Mouse (Mus musculus): ENCODE data around the gene Capn11.

Gene Capn11

DNA sequence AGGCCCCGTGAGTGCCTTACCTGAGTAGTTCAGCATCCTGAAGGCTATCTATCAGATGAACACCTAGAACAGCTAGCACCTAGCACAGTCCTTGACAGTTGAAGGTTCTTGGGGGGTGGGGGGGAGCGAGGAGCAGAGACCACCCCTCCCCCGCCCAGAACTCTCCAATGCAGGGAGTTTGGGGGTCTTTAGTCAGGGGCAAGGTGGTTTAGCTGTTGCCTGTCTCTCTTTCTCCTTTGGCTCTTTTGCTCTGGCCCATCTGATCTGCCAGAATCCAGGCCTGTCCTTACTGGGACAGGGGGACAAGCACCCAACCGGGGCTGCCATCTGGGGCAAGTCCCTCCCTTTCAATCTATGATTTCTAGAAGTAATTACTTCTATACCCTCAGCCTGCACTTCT is at the start of gene Capn11:
TSS of gene Capn11 (minus strand) at position 101 of the 400 bp plus-strand sequence.
- DNase-seq: no peak

- no peak for DNase-seq
Observed at GRCm38 (mm10) chr17:45708179-45708578, 49.1 kb upstream of the Capn11 start.

DNA sequence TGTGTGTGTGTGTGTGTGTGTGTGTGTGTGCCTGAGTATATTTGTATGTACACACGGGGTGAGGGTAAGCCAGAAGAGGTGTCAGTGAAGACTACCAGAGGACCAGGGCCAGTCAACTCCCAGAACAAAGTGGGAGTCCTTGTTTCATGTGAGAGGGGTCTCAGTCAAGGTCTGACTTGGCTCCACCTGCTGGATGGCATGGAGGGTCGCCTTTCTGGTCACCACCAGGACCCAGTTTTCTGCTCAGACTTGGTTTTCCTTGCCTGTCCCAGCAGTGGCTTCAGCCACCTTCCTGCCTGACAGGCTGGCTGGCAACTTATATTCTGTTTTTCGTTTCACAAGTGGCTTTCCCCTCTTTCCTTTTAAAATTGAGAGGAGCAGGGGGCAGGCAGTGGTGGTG is 48.3 kb upstream of the Capn11 start:
- no peak for DNase-seq

DNA sequence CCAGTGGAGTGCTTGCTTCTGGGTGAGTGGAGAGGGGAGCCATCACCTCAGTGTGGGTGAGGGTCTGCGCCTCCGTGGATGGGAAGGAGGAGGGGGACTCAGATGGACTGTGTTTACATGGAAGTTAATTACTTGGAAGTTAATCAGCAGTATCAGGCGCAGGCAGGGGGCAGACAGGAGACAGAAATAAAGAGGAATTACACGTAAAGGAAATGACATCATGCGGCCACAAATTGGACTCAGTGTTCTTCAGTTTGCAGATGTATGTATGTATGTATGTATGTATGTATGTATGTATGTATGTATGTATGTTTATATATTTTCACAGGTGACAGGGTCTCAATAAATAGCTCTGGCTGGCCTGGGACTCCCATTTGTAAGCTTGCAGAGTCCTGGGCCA is 47.7 kb upstream of the Capn11 start:
- no peak for DNase-seq

DNA sequence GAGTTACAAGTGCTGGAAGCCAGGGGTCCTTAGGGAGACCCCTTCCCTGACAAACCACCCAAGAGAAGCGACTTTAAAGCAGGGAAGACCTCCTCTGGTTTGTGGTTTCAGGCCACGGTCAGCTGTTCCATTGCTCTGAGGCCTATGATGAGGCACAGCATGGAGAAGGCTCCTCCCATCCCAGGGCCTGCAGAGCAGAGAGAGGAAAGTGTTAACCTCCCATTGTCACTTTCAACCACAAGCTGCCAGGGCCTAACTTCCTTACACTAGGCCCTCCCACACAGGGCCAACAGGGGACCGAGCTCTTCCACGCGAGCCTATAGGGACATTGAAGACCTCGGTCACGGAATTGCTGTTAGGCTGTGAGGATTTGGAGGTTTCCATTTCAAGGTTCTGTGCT is 44.1 kb upstream of the Capn11 start:
- peak; percentile 50 for DNase-seq

- peak; percentile 89 for DNase-seq
Observed at GRCm38 (mm10) chr17:45702254-45702653, 43.1 kb upstream of the Capn11 start.

DNA sequence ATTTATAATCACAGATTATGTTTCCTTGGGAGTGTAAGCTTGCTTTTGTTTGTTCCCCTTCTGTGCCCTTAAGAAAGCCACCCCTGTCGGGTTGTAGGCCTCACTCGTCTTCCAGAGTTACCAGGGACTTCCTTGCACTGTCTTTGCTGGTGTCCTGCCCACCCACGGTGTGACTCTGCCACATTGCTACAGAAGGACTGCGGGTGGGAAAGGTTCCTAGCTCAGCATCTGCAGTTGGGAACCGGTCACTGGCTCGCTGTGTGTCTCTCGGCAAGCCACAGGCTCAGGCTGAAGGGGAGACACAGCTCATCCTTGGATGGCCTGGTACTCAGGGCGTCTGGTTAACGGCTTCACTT is 42.1 kb upstream of the Capn11 start:
- no peak for DNase-seq

DNA sequence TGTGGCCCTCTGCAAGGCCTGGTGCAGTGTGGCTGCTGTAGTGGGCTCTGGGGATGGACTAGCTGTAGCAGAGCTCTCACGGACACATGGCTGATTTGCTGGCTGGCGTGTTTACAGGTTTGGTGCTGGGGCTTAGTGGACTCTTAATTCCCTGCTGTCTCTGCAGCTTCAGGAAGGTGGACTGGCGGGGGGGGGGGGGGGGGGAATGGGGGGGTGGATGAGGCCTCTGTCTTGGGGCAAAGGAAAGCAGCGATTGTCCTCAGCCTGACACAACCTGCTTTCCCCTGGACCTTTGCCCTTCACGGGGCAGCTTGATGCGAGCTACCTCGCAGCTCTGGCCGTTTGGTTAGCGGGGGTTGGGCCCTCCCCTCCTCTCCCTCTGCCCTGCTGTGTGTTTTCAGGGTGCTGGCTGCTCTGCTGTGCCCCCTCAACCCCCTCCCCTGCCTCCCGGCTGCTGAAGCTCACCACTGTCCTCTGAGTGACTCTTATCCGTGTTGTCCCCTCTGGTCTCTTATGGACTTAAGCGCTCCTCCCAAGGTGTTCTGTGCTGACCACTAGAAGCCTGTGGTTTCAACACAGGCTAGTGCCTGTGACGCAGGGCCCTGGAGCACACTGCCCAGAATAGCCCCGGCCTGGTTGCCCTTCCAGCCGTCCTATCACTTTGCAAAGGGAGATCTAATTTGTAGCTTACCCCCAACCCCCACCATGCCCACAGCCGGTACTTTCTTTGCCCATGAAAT is 41.5 kb upstream of the Capn11 start:
- DNase-seq: peak; percentile 79

- DNase-seq: peak; percentile 45
Observed at GRCm38 (mm10) chr17:45699039-45699740, 40.1 kb upstream of the Capn11 start.

- DNase-seq: no peak
Observed at GRCm38 (mm10) chr17:45698368-45698767, 39.2 kb upstream of the Capn11 start.

DNA sequence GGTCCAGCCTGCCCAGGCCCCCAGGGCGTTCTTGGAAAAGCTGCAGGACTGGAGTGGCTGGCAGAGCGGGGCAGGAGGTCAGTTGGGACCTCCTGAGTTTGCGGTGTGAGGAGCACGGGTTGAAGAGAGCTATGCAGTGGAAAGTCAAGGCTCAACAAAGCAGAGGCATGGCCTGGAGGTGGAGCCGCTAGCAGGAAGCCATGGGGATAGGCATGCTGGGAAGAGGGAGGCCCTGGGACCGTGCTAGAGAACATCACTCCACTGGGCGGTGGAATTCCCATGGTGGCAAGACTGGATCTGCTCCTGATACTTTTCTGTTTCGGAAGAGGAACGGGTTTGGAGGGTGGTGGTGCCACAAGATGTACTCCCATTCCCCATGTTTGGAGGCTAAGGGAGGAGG is 37.9 kb upstream of the Capn11 start:
- no peak for DNase-seq

DNA sequence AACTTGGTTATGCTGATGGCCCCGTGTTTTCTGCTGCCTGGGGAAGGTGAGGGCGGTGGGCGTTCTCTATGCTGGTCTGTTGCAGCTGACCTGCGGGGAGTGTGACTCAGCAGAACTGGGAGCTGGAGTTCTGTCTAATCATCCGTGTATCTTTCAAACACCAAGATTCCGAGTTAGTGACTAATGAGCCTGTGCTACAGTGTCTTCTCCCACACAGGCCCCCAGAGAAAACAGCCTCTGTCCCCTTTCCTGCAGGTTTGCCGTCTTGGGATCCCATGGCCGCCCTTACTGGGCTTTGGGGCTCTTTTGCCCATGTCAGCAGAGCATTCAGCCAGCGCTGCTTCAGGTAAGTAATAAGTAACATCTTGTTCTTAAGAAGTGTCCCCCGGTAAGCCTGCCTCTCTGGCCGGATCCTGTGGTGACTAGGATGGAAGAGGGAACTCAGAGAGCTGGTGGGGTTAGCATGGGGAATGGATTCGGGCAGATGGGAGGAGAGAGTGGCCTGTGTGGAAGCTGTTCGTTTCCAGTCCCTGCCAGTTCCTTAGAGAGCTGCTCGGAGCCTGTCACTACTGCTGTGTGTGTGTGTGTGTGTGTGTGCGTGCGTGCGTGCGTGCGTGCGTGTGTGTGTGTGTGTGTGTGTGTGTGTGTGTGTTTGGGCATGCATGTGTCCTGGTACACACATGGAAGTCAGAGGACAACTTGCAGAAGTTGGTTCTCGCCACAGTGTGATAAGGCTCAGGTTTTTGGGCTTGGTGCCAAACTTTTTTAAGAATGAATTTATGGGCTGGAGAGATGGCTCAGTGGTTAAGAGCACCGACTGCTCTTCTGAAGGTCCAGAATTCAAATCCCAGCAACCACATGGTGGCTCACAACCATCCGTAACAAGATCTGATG is 36.3 kb upstream of the Capn11 start:
- no peak for DNase-seq

DNA sequence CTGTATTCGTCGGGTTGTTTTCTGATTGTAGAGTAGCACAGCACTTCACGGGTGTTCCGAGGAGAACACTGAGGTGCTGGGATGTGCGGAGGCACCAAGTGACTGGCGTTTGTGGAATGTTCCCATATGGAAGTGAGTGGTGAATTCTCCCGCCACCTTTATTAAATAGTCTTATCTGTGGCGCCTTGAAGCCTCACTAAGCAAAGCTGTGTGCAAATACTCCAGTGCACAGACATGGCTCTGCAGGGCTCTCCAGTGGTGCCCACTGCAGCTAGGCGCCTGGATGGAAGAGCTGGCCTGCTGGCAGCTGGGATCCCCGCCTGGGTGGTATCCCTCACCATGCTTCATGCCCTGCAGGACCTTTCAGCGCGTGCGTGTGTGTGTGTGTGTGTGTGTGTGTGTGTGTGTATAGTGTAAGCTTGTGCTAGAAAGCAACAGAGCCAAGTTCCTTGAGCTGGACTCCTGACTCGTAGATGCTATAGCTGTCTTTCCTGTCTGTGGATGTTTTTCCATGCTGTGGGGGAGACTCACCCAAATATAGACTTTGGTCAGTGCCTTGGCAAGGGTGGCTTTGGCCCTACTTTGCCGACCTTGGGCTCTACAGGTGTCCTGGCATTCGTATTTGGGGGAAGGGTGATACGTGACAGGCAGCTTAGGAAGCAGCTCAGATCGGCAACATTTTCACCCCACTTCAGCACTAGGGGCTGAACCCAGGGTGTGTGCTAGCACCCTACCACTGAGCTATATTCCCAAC is 34.9 kb upstream of the Capn11 start:
- DNase-seq: peak; percentile 57

DNA sequence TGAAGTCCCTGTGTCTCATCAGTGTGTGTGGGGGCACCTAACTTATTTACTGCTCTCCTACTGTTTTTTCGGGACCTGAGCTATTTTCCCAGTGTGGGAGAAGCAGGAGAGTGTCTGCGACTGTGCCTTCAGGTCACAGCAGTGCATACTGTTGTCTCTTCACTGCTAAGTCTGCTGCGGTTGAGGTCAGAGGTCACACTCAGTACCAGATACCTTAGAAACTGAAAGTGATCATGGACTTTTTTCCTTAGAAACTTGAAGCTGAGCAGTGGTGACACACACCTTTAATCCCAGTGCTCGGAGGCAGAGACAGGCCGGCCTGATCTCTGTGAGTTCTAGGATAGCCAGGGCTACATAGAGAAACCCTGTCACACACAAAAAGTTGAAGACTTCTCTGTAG is 33.0 kb upstream of the Capn11 start:
- no peak for DNase-seq

GRCm38 (mm10) chr17:45690044-45690443 is 30.9 kb upstream of the Capn11 start:
- DNase-seq: no peak

GRCm38 (mm10) chr17:45689120-45689519 is 30.0 kb upstream of the Capn11 start:
- peak; percentile 76 for DNase-seq

DNA sequence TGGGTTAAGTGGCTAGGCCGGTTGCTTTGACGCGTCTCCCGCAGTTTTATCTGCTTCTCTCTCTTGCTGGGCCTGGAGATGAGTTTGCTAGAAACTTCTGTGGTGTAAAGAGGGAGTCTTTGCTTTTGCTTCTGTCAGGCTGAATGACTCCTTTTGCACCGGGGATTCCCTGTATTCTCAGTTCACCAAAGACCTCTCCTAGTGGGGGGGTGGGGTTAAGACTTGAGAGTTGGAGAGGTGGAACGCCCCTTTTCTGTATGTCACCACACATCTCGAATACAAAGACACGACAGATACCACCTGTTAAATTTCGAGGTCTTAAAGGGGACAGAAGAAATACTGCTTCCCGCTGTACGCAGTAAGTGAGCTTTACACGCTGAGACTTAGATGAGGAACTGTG is 27.6 kb upstream of the Capn11 start, which contains the start of gene Tmem63b:
TSS of gene Tmem63b (minus strand) at position 190 of the 400 bp plus-strand sequence.
- DNase-seq: peak; percentile 38

GRCm38 (mm10) chr17:45686093-45686619 is 27.0 kb upstream of the Capn11 start, which contains the start of gene Mrpl14:
Mrpl14 (plus strand) TSS chr17:45686322.
- DNase-seq: peak; percentile 93

DNA sequence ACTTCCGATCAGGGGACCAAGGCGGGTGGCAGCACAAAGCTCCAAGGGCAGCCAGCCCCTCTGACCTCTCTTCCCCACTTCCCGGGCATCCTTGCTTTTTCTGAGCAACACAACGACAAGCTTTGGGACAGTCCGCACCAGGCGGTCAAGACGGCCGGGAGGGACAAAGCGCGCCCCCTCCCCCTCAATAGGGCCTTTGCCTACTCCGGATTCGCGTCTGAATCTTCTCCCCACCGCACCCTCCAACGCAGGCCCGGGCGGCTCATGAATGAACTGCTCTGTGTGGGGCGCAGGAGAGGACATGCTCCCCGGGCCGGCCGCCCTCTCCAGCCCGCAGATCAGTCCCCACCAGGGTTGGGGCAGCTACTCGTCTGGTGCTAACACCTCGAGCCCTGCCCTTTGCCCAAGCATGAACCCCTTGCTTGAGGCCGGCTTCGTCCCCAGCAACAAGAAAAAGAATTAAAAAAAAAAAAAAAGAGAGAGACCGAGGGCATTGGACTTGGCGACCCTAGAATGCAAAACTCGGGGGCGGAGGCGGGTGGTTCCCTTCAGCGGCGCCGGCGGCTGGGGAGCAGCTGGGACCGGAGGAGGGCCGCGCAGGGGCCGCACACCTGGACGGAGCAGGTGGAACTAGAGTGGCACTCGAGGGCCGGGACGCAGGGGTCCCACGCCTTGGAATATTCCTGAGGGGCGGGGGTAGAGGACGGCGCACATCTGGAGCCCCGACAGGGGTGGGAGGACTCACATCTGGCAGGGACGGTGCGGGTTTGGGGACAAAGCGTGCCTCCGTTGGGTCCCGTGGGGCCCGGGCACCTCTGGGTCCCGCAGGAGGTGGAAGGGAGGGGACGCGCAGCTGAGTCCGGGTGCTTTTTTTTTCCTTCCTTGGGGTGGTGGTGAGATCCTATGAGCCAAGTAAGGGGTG is 26.3 kb upstream of the Capn11 start:
- DNase-seq: peak; percentile 46

DNA sequence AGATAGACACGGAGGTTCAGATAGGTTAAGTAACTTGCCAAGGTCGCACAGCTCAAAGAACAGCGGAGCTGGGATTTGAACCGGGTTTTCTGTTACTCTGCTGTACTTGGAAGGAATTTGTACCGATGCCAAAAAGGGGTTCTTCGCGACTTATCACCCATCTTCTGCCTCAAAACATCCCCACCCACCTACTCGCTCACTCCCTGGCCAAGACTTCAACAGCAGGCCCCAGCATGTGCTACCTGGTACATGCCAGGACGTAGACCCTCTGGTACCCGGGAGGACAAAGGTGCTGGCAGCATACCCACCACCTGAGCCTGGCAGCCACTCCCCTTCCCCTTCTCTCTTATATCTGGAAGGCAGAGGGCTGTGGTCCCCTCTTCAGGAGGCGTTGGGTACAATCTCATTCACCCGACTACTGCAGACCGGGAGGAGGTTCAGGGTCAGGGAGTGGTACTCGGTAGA is 25.6 kb upstream of the Capn11 start:
- no peak for DNase-seq

GRCm38 (mm10) chr17:45682843-45683242 is 23.7 kb upstream of the Capn11 start:
- peak; percentile 40 for DNase-seq
